Mouse (Mus musculus) CH12.LX (cell line): ENCODE measurements around the gene Usp7. TPM values are rescaled to one million over a fixed set of nuclear protein-coding genes. Genes with fewer than 3 reads are reported as not detected.

Experiments used
- DNase-seq: peaks from one replicate; pipeline ENCODE4 v3.0.0-alpha.2; 2013; ENCODE audit errors: extremely low read depth
- H3K27ac ChIP-seq: 2 replicates; pipeline ENCODE4 v1.5.1; 2012; ENCODE audit warnings: low read depth, mild to moderate bottlenecking, control low read depth, moderate library complexity; ENCODE audit not compliant: insufficient read depth
- H3K27me3 ChIP-seq: replicated peaks from 2 replicates; pipeline ENCODE3; 2012; ENCODE audit warnings: inconsistent platforms
- H3K36me3 ChIP-seq, 2 experiments: replicated peaks in 1 of 2; 2 replicates each; pipeline versions ENCODE3 to v1.6.1; 2012; ENCODE audit warnings: inconsistent platforms in 1 of 2, low read length in 1 of 2, mild to moderate bottlenecking in 1 of 2, mixed read lengths in 1 of 2, moderate library complexity in 1 of 2; ENCODE audit not compliant: control insufficient read depth in 1 of 2, insufficient read depth in 1 of 2
- H3K4me1 ChIP-seq, 2 experiments: 2 replicates each; pipeline ENCODE4 v1.6.1; 2012; ENCODE audit warnings: inconsistent platforms in 1 of 2, moderate library complexity in 1 of 2; ENCODE audit not compliant: insufficient read depth in 2 of 2, control insufficient read depth in 1 of 2
- H3K4me2 ChIP-seq: 2 replicates; pipeline ENCODE4 v1.6.1; 2012; ENCODE audit warnings: low read depth, mild to moderate bottlenecking, control low read depth; ENCODE audit not compliant: poor library complexity, insufficient read depth, severe bottlenecking
- H3K4me3 ChIP-seq, 3 experiments: fragments of 150-350 bp in 1 of 3; sonication (generic) in 1 of 3; replicated peaks in 1 of 3; 2 replicates each; pipeline versions ENCODE3 to v1.5.1; 2011 to 2012; ENCODE audit warnings: low read depth in 2 of 3, low read length in 2 of 3, mild to moderate bottlenecking in 2 of 3, moderate library complexity in 2 of 3, control low read depth in 1 of 3, improper control_type of control experiment in 1 of 3, inconsistent platforms in 1 of 3, mixed read lengths in 1 of 3; ENCODE audit not compliant: poor library complexity in 1 of 3
- H3K79me2 ChIP-seq: replicated peaks from 2 replicates; pipeline ENCODE4 v1.6.1; 2012; ENCODE audit warnings: mild to moderate bottlenecking, moderate library complexity; ENCODE audit not compliant: control insufficient read depth, poor library complexity, insufficient read depth, severe bottlenecking; ENCODE audit errors: extremely low read depth
- H3K9ac ChIP-seq: 2 replicates; pipeline ENCODE4 v1.6.1; 2012; ENCODE audit warnings: low read depth, mild to moderate bottlenecking, control low read depth, moderate library complexity; ENCODE audit not compliant: insufficient read depth
- H3K9me3 ChIP-seq: replicated peaks from 2 replicates; pipeline ENCODE3; 2012; ENCODE audit warnings: low read length, inconsistent platforms, mixed read lengths
- CHD1 ChIP-seq: IDR thresholded peaks from 2 replicates; pipeline ENCODE4 v1.6.1; 2012; ENCODE audit warnings: low read depth, low read length, improper control_type of control experiment, inconsistent platforms
- CTCF ChIP-seq, 2 experiments: IDR thresholded peaks in 1 of 2; conservative IDR thresholded peaks in 1 of 2; 2 replicates each; pipeline ENCODE4 v1.5.1; 2011 to 2012; ENCODE audit warnings: low read depth in 2 of 2, low read length in 2 of 2, improper control_type of control experiment in 1 of 2, inconsistent platforms in 1 of 2, mild to moderate bottlenecking in 1 of 2, moderate library complexity in 1 of 2
- ELF1 ChIP-seq: IDR thresholded peaks from 2 replicates; pipeline ENCODE4 v1.6.1; 2014; ENCODE audit warnings: low read depth, mild to moderate bottlenecking, inconsistent platforms, low read length, improper control_type of control experiment
- IRF4 ChIP-seq: IDR thresholded peaks from 2 replicates; pipeline ENCODE4 v1.6.1; 2014; ENCODE audit warnings: low read depth, mild to moderate bottlenecking, inconsistent platforms, low read length, improper control_type of control experiment
- JUN ChIP-seq: IDR thresholded peaks from 2 replicates; pipeline ENCODE4 v1.6.1; 2011; ENCODE audit warnings: low read depth, mild to moderate bottlenecking, low read length, improper control_type of control experiment, moderate library complexity; ENCODE audit not compliant: insufficient read depth
- JUND ChIP-seq: conservative IDR thresholded peaks from 2 replicates; pipeline ENCODE4 v1.6.1; 2011; ENCODE audit warnings: low read depth, low read length, improper control_type of control experiment
- MAFK ChIP-seq: IDR thresholded peaks from 2 replicates; pipeline ENCODE4 v1.6.1; 2011; ENCODE audit warnings: low read length, improper control_type of control experiment; ENCODE audit not compliant: insufficient replicate concordance
- MXI1 ChIP-seq: IDR thresholded peaks from 2 replicates; pipeline ENCODE4 v1.6.1; 2011; ENCODE audit warnings: mild to moderate bottlenecking, low read depth, low read length, improper control_type of control experiment
- MYC ChIP-seq: IDR thresholded peaks from 2 replicates; pipeline ENCODE4 v1.6.1; 2011; ENCODE audit warnings: low read depth, mild to moderate bottlenecking, improper control_type of control experiment, low read length
- NELFE ChIP-seq: IDR thresholded peaks from 2 replicates; pipeline ENCODE4 v1.6.1; 2011; ENCODE audit warnings: low read depth, low read length, improper control_type of control experiment
- PAX5 ChIP-seq: IDR thresholded peaks from 2 replicates; pipeline ENCODE4 v1.6.1; 2012; ENCODE audit warnings: low read length, inconsistent platforms, mixed read lengths
- POLR2A ChIP-seq: IDR thresholded peaks from 2 replicates; pipeline ENCODE4 v1.6.1; 2011; ENCODE audit warnings: low read depth, mild to moderate bottlenecking, improper control_type of control experiment, low read length
- RCOR1 ChIP-seq: conservative IDR thresholded peaks from 2 replicates; pipeline ENCODE4 v1.6.1; 2012; ENCODE audit warnings: low read depth, mild to moderate bottlenecking, inconsistent platforms, low read length, improper control_type of control experiment
- SIN3A ChIP-seq: IDR thresholded peaks from 2 replicates; pipeline ENCODE4 v1.6.1; 2012; ENCODE audit warnings: low read length, improper control_type of control experiment, inconsistent platforms
- SMC3 ChIP-seq: IDR thresholded peaks from 2 replicates; pipeline ENCODE4 v1.6.1; 2011; ENCODE audit warnings: low read depth, low read length, improper control_type of control experiment
- TBP ChIP-seq: conservative IDR thresholded peaks from 2 replicates; pipeline ENCODE4 v1.6.1; 2011; ENCODE audit warnings: low read depth, low read length, improper control_type of control experiment
- TCF12 ChIP-seq: IDR thresholded peaks from 2 replicates; pipeline ENCODE4 v1.6.1; 2014; ENCODE audit warnings: low read depth, mild to moderate bottlenecking, inconsistent platforms, low read length, improper control_type of control experiment
- USF1 ChIP-seq: IDR thresholded peaks from 2 replicates; pipeline ENCODE4 v1.6.1; 2014; ENCODE audit warnings: low read depth, mild to moderate bottlenecking, inconsistent platforms, low read length, improper control_type of control experiment
- USF2 ChIP-seq: conservative IDR thresholded peaks from 2 replicates; pipeline ENCODE4 v1.6.1; 2011; ENCODE audit warnings: low read depth, low read length, improper control_type of control experiment
- ZC3H11A ChIP-seq: IDR thresholded peaks from 2 replicates; pipeline ENCODE4 v1.6.1; 2012; ENCODE audit warnings: low read depth, mild to moderate bottlenecking, inconsistent platforms, low read length, improper control_type of control experiment
- ZKSCAN1 ChIP-seq: IDR thresholded peaks from 2 replicates; pipeline ENCODE4 v1.6.1; 2012; ENCODE audit warnings: low read depth, inconsistent platforms, low read length, improper control_type of control experiment, borderline replicate concordance
- ZNF384 ChIP-seq: IDR thresholded peaks from 2 replicates; pipeline ENCODE4 v1.6.1; 2012; ENCODE audit warnings: low read depth, low read length, improper control_type of control experiment, inconsistent platforms
- dilution Hi-C: fragments of 300-500 bp; cut with MboI; formaldehyde crosslinking; loops from 2 replicates; pipeline ENCODE4 v1.14.3; 2020; ENCODE audit warnings: low sequenced_read_pairs; ENCODE audit not compliant: extremely low pct_unique_long_range_greater_than_20kb, extremely low pct_ligation_motif_present
- in situ Hi-C: fragments of 300-500 bp; cut with MboI; formaldehyde crosslinking; loops from 3 replicates; pipeline ENCODE4 v1.14.3; 2019; ENCODE audit warnings: low sequenced_read_pairs, low pct_ligation_motif_present, low pct_unique_long_range_greater_than_20kb, mixed read lengths
- polyA plus RNA-seq: library from polyadenylated mRNA; unstranded; fragments of >175 nt; gene quantifications from 2 replicates; pipeline ENCODE4 v1.2.1, GENCODE M21; 2012; ENCODE audit warnings: low read depth; ENCODE audit not compliant: insufficient read length
- total RNA-seq, 2 experiments: library from RNA; depleted of rRNA; stranded (reverse); fragments of 300-350 nt in 1 of 2; fragments of >200 nt in 1 of 2; gene quantifications; 2 replicates each; pipeline ENCODE4 v1.2.3; 2012 to 2014

The Usp7 gene
- total and polyA plus RNA-seq, 3 experiments, result 113 to 169 (median 143) TPM

GRCm38 (mm10) chr16:8665367-8665766, 126.7 kb downstream of the Usp7 start:
- DNase-seq, result no peak
- Histone ChIP-seq H3K36me3 (peaks cover 33 to 78% of the 10 kb centered on the region in 2 experiments), H3K27me3 (no peaks in the 10 kb centered on the region), H3K27ac (no peak overlapping the region), H3K79me2 (no peaks in the 10 kb centered on the region), H3K4me3 (no peak overlapping the region), H3K9ac (no peak overlapping the region), H3K4me2 (no peak overlapping the region), H3K4me1 (peaks cover 22 to 47% of the 10 kb centered on the region in 2 experiments), H3K9me3 (no peaks in the 10 kb centered on the region)
- dilution Hi-C loops, result no loop called here
- TF ChIP-seq USF1, result no peak
- TF ChIP-seq MXI1, result no peak
- TF ChIP-seq SIN3A, result no peak
- TF ChIP-seq TBP, result no peak
- no peak for TF ChIP-seq ZKSCAN1
- TF ChIP-seq USF2, result no peak
- no peak for TF ChIP-seq PAX5
- TF ChIP-seq CHD1, result no peak
- TF ChIP-seq MYC, result no peak
- TF ChIP-seq JUN, result no peak
- TF ChIP-seq JUND, result no peak
- TF ChIP-seq RCOR1, result no peak
- TF ChIP-seq ELF1, result no peak
- TF ChIP-seq ZNF384, result no peak
- no peak for TF ChIP-seq TCF12
- TF ChIP-seq CTCF (conservative IDR thresholded peaks at IDR 0.05 in 1 of 2, IDR thresholded peaks at IDR 0.05 in 1 of 2; ENCODE audit: low read depth in 2 of 2, low read length in 2 of 2), result no peak
- in situ Hi-C loops, result no loop called here

DNA sequence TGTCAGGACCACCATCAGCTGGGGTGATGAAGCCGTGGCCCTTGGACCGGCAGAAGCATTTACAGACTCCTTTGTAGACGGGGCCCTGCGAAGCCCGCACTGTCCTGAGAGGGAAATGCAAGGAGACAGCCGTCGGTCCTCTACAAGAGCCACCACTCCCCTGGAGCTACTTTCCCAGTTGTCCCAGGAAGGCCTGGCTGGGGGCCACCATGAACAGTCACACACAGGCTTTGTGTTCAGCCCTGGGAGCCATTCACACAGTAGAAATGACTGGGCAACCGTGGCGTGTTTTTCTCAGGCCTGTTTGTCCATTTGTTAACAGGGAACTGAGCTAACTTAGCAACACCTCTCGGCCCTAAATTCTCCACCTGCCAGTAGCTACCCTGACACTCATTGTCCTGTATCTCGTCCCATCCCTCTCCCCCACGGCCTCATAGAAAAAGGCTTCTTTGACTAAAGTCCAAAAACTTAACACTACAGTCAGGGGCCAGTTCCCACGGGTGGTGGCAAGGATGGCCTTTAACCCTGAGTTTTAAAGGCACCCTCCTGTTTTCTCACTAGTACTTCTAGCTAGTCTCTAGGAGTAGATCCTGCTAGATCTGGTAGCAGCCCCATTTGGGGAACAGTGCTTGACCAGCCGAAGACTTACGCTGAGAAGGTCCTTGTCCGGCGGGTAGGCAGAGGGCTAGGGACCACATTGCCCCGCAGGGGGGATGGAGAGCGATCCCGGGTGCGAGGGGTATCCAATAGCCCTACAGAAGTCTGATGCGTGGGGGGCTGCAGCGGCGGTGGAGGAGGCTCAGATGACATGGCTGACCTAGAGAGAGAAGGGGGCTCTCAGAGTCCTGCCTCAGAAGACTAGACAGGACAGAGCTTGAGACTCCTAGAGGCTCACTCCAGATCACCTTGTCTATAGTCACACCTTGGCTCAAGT, 128.2 kb downstream of the Usp7 start:
- H3K4me1 ChIP-seq, result peaks cover 18 to 32% of the 10 kb centered on the region in 2 experiments; a peak in 3 of 4 replicates

More for the DNA sequence above, 128.2 kb downstream of the Usp7 start:
- dilution Hi-C loops, result no loop called here
- Histone ChIP-seq H3K36me3 (peaks cover 42 to 83% of the 10 kb centered on the region in 2 experiments), H3K4me2 (no peak overlapping the region), H3K9me3 (no peaks in the 10 kb centered on the region), H3K27ac (no peak overlapping the region), H3K27me3 (no peaks in the 10 kb centered on the region), H3K9ac (no peak overlapping the region), H3K4me3 (no peak overlapping the region), H3K79me2 (no peaks in the 10 kb centered on the region)
- in situ Hi-C loops, result no loop called here
- no peak for TF ChIP-seq IRF4
- no peak for TF ChIP-seq ZC3H11A
- TF ChIP-seq MAFK, result no peak
- TF ChIP-seq SIN3A, result no peak
- no peak for TF ChIP-seq POLR2A
- TF ChIP-seq TCF12, result no peak
- no peak for TF ChIP-seq ELF1
- TF ChIP-seq NELFE, result no peak
- no peak for TF ChIP-seq SMC3
- TF ChIP-seq TBP, result no peak
- TF ChIP-seq PAX5, result no peak
- DNase-seq, result no peak
